Mouse (Mus musculus): ENCODE measurements around the gene Ywhag.

DNA sequence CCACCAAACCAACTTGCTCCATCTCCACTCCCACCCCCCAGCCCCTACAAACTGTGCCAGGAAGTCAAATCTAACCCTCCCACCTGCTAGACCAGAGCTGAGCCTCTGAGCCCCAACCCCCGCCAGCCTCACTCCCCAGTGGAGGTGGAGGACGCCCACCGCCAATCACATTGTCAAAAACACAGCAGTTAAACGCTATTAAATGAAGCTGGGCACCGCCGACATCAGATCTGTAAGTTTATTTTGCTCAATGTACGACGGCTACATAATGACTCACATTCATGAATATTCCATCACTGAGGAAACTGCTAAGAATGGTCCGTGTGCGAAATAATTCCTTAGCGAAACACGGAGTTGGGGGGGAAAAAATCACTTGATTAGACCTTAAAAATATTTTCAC lies 26.2 kb downstream of the Ywhag start:
- no peak for TF ChIP-seq CTCF (IDR thresholded peaks at IDR 0.05; ENCODE audit: control insufficient read depth, insufficient read depth, low read length)
- no peak for TF ChIP-seq POLR2A (IDR thresholded peaks at IDR 0.05; ENCODE audit: borderline replicate concordance, control insufficient read depth, low read depth, low read length)
